Mouse (Mus musculus) gastrocnemius, postnatal 14 days (tissue): ENCODE results near the gene Gm3376. TPM values are rescaled to one million over a fixed set of nuclear protein-coding genes. Genes with fewer than 3 reads are reported as not detected.
"Not testable (repeated sequence)": the region's sequence is repeated elsewhere in the genome, so short reads cannot be mapped to it uniquely, and the experiment has no call there.

Source experiments
- DNase-seq: peaks from one replicate; pipeline ENCODE4 v3.0.0; 2021; ENCODE audit warnings: mixed read lengths
- intact Hi-C: fragments of 180-260 bp; cut with DNase I; formaldehyde crosslinking; loops from one replicate; pipeline ENCODE4 v1.15.1; 2025; ENCODE audit warnings: low total_unique reads
- long read RNA-seq, 2 experiments: library from polyadenylated mRNA; stranded (forward); transcript quantifications; one replicate each; pipeline ENCODE4 v2.0.0; 2021
- total RNA-seq, 2 experiments: library from RNA; stranded (reverse); gene quantifications; 2 replicates each; pipeline ENCODE4 v1.2.3; 2021

Gm3376 gene
- total RNA-seq = not detected
- long read RNA-seq, experiment 1 = 0 reads
- long read RNA-seq, experiment 2 = 0 reads

DNA sequence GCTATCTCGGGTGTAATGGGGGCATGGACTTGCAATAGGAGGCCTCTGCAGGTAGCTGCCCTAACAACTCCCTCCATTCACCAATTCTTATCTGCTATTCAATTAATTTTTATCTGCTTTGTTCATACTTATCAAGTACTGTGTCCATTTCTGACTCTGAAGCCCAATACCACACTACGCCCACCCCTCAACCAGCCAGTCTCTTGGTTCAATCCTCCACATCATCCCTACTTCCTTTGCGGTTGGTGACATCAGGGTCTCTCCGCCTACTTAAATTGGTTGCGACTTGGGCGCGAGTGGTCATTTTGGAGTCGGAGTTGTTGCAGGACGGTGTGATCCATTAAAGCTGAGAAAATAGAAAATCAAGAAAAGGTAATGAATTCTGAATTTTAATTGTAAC, at the start of gene Gm3376:
TSS of gene Gm3376 (plus strand) at position 301 of the 400 bp plus-strand sequence.
- DNase-seq, intact Hi-C loops: not testable (repeated sequence)
